Mouse (Mus musculus): ENCODE measurements at regions not wholly inside any gene's neighbourhood (a gene's known extent, or its start where the extent isn't known, plus 50 kb on each side); places are given as distances from the start of the nearest gene placed in this dataset.

GRCm38 (mm10) chr12:16043466-16044214 lies 226.9 kb upstream of the Trib2 start:
- intact Hi-C loops (cut with DNase I) = no loop called here
- DNase-seq = no peak

- intact Hi-C loops (cut with DNase I) = no loop called here
- no peak for DNase-seq
These were observed 225.6 kb upstream of the Trib2 start for GRCm38 (mm10) chr12:16042362-16042761.

GRCm38 (mm10) chr12:16041129-16041528 lies 224.4 kb upstream of the Trib2 start:
- no peak for DNase-seq
- intact Hi-C loops (cut with DNase I) = no loop called here

GRCm38 (mm10) chr12:16035551-16035950 lies 218.8 kb upstream of the Trib2 start:
- no peak for DNase-seq
- intact Hi-C loops (cut with DNase I) = no loop called here

GRCm38 (mm10) chr12:16034691-16035515 lies 218.2 kb upstream of the Trib2 start:
- intact Hi-C loops (cut with DNase I) = loop anchor here (5.0 kb wide), 1 partner anchor 962 kb away; no protein-coding TSS in a partner anchor

GRCm38 (mm10) chr12:16026654-16027053 lies 209.9 kb upstream of the Trib2 start:
- no peak for DNase-seq
- intact Hi-C loops (cut with DNase I) = no loop called here

More at GRCm38 (mm10) chr12:16034691-16035515, 218.2 kb upstream of the Trib2 start:
- DNase-seq = no peak

GRCm38 (mm10) chr12:16023273-16023672 lies 206.6 kb upstream of the Trib2 start:
- no peak for DNase-seq
- intact Hi-C loops (cut with DNase I) = no loop called here

- intact Hi-C loops (cut with DNase I) = no loop called here
- DNase-seq = peak; percentile 65 to 73
These were observed 204.6 kb upstream of the Trib2 start for GRCm38 (mm10) chr12:16021202-16021821.

GRCm38 (mm10) chr12:16018237-16018636 lies 201.5 kb upstream of the Trib2 start:
- DNase-seq = no peak
- intact Hi-C loops (cut with DNase I) = loop anchor here (5.0 kb wide), 1 partner anchor 169 kb away; no protein-coding TSS in a partner anchor

- DNase-seq = peak; percentile 44 to 52
These were observed 199.9 kb upstream of the Trib2 start for GRCm38 (mm10) chr12:16016621-16017020.

GRCm38 (mm10) chr12:16015596-16015995 lies 198.9 kb upstream of the Trib2 start:
- no peak for DNase-seq
- intact Hi-C loops (cut with DNase I) = loop anchor here (5.0 kb wide), 1 partner anchor 172 kb away; no protein-coding TSS in a partner anchor

More at GRCm38 (mm10) chr12:16016621-16017020, 199.9 kb upstream of the Trib2 start:
- intact Hi-C loops (cut with DNase I) = loop anchor here (2.0 to 5.0 kb wide), 2 partner anchors 171 to 206 kb away; no protein-coding TSS in a partner anchor

GRCm38 (mm10) chr12:16014679-16015078 lies 198.0 kb upstream of the Trib2 start:
- intact Hi-C loops (cut with DNase I) = loop anchor here (5.0 kb wide), 2 partner anchors 173 to 493 kb away; no protein-coding TSS in a partner anchor
- no peak for DNase-seq

GRCm38 (mm10) chr12:16013861-16014630 lies 197.3 kb upstream of the Trib2 start:
- intact Hi-C loops (cut with DNase I) = loop anchor here (5.0 kb wide), 1 partner anchor 493 kb away; no protein-coding TSS in a partner anchor
- no peak for DNase-seq

- DNase-seq = no peak
- intact Hi-C loops (cut with DNase I) = loop anchor here (5.0 kb wide), 1 partner anchor 494 kb away; no protein-coding TSS in a partner anchor
These were observed 196.6 kb upstream of the Trib2 start for GRCm38 (mm10) chr12:16013354-16013753.

GRCm38 (mm10) chr12:16012081-16012480 lies 195.4 kb upstream of the Trib2 start:
- no peak for DNase-seq
- intact Hi-C loops (cut with DNase I) = loop anchor here (5.0 kb wide), 1 partner anchor 495 kb away; no protein-coding TSS in a partner anchor

GRCm38 (mm10) chr12:16009822-16010620 lies 193.3 kb upstream of the Trib2 start:
- peak in 1 of 2 experiments; percentile 51 for DNase-seq
- intact Hi-C loops (cut with DNase I) = loop anchor here (5.0 to 10.0 kb wide), 4 partner anchors 305 to 497 kb away; no protein-coding TSS in a partner anchor

- DNase-seq = peak; percentile 64
- intact Hi-C loops (cut with DNase I) = loop anchor here (5.0 to 10.0 kb wide), 3 partner anchors 304 to 464 kb away; no protein-coding TSS in a partner anchor
These were observed 192.2 kb upstream of the Trib2 start for GRCm38 (mm10) chr12:16008763-16009515.

- intact Hi-C loops (cut with DNase I) = loop anchor here (5.0 to 10.0 kb wide), 3 partner anchors 303 to 463 kb away; no protein-coding TSS in a partner anchor
- DNase-seq = no peak
These were observed 191.5 kb upstream of the Trib2 start for GRCm38 (mm10) chr12:16008261-16008660.
